Mouse (Mus musculus): Measurements from ENCODE around the gene Nppc. TPM values are rescaled to one million over a fixed set of nuclear protein-coding genes. Genes with fewer than 3 reads are reported as not detected.

The Nppc gene
- polyA plus RNA-seq (2017; shearing (Covaris generic)) = under 1 TPM in 1 of 2 experiments, not detected in 1; 0.37 TPM

GRCm38 (mm10) chr1:86670279-86671038, at the start of gene Nppc:
Nppc (minus strand) TSS chr1:86670571.

GRCm38 (mm10) chr1:86703300-86703964, 33.1 kb upstream of the Nppc start, which contains the start of gene Dis3l2:
Dis3l2 (plus strand) TSS chr1:86703808.

Other genes with a start within 250 kb of the Nppc start
- gene Nmur1, start 244.3 kb downstream of the Nppc start, polyA plus RNA-seq (2017; shearing (Covaris generic)) = 1 to 10 TPM in 1 of 2 experiments, under 1 TPM in 1; 0.83 to 2.0 TPM
- gene Tex44, start 244.2 kb downstream of the Nppc start, polyA plus RNA-seq (2017; shearing (Covaris generic)) = not detected
- gene Ptma, start 143.8 kb downstream of the Nppc start, polyA plus RNA-seq (2017; shearing (Covaris generic)) = 1,000 to 10,000 TPM; 1,389 to 1,450 TPM
- gene Pde6d, start 87.9 kb downstream of the Nppc start, polyA plus RNA-seq (2017; shearing (Covaris generic)) = 10 to 100 TPM; 46.5 to 47.7 TPM
- gene Cops7b, start 87.7 kb downstream of the Nppc start, polyA plus RNA-seq (2017; shearing (Covaris generic)) = 10 to 100 TPM; 24.6 to 37.8 TPM
- 10 to 100 TPM; 32.7 to 35.5 TPM for gene Dis3l2, start 33.2 kb upstream of the Nppc start, polyA plus RNA-seq (2017; shearing (Covaris generic))